Mouse (Mus musculus) embryonic facial prominence, embryonic 14.5 days (tissue): Measurements from ENCODE around the gene Vill. TPM values are rescaled to one million over a fixed set of nuclear protein-coding genes. Genes with fewer than 3 reads are reported as not detected.

Source experiments
- ATAC-seq: fragments of 200-750 bp; cut with Nextera tagmentation; 2 replicates; pipeline ENCODE4 v1.8.0; 2017; ENCODE audit warnings: low read depth, moderate number of reproducible peaks, moderate TSS enrichment
- DNase-seq: peaks from one replicate; pipeline ENCODE4 v3.0.0-alpha.2; 2015; ENCODE audit warnings: low spot score
- H3K27ac ChIP-seq: fragments of 300-500 bp; sonication (generic); replicated peaks from 2 replicates; pipeline ENCODE4 v1.5.1; 2014; ENCODE audit warnings: low read depth, mild to moderate bottlenecking, low read length, moderate library complexity
- H3K27me3 ChIP-seq: fragments of 300-500 bp; sonication (generic); replicated peaks from 2 replicates; pipeline ENCODE4 v1.6.1; 2014; ENCODE audit warnings: low read length; ENCODE audit not compliant: control insufficient read depth, insufficient read depth
- H3K36me3 ChIP-seq: fragments of 300-500 bp; sonication (generic); 2 replicates; pipeline ENCODE4 v1.6.1; 2014; ENCODE audit warnings: low read length, mixed read lengths; ENCODE audit not compliant: control insufficient read depth, insufficient read depth
- H3K4me1 ChIP-seq: fragments of 300-500 bp; sonication (generic); 2 replicates; pipeline ENCODE4 v1.6.1; 2014; ENCODE audit warnings: antibody characterized with exemption, low read length; ENCODE audit not compliant: control insufficient read depth, insufficient read depth
- H3K4me2 ChIP-seq: fragments of 300-500 bp; sonication (generic); 2 replicates; pipeline ENCODE4 v1.6.1; 2014; ENCODE audit warnings: low read depth, mild to moderate bottlenecking, low read length, moderate library complexity, mixed read lengths
- H3K4me3 ChIP-seq: fragments of 300-500 bp; sonication (generic); 2 replicates; pipeline ENCODE4 v1.5.1; 2014; ENCODE audit warnings: low read depth, mild to moderate bottlenecking, low read length
- H3K9ac ChIP-seq: fragments of 300-500 bp; sonication (generic); 2 replicates; pipeline ENCODE4 v1.6.1; 2014; ENCODE audit warnings: low read depth, mild to moderate bottlenecking, low read length, moderate library complexity, mixed read lengths
- H3K9me3 ChIP-seq: fragments of 300-500 bp; sonication (generic); 2 replicates; pipeline ENCODE4 v1.6.1; 2016; ENCODE audit warnings: low read length; ENCODE audit not compliant: control insufficient read depth
- WGBS: fragments of 180-500 bp; shearing (Covaris S2); extraction: QIAGEN DNeasy Blood & Tissue Kit; methylation state at CpG from one replicate; pipeline ENCODE4 v1.1.7; 2014; 5-methylcytosine and 5-hydroxymethylcytosine counted together
- microRNA-seq: library from miRNA; unstranded; fragments of <30 nt; microRNA quantifications from one replicate; pipeline ENCODE4, GENCODE M21; 2016; ENCODE audit warnings: borderline number of aligned reads
- polyA plus RNA-seq: library from polyadenylated mRNA; unstranded; fragments of >200 nt; fragmentation: Nextera tagmentation; extraction: Ambion mirVana; gene quantifications from 2 replicates; pipeline ENCODE4 v1.2.1, GENCODE M21; 2014

Gene Vill
- polyA plus RNA-seq, 1 experiment from 2014 or later, result 15.0 TPM

DNA sequence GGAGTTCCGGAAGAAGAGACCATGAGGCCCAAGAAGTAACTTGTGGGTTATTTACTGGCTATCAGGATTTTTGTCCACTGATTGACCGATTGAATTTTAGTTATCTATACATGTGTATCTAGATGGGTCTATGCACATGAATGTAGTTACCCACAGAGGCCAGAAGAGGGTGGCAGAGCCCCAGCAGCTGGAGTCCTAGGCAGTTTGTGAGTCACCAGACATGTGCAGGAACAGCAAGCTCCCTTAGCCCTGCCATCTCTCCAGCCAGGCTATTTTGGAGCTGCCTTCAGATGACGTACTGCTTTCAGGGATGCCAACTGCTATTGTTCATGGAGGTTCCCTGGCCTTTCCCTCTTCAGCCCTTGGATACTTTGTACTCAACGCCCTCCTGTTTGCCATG, 55.0 kb downstream of the Vill start:
- Histone ChIP-seq H3K4me3 (no peak overlapping the region), H3K36me3 (no peaks in the 10 kb centered on the region), H3K27me3 (no peaks in the 10 kb centered on the region), H3K4me2 (no peak overlapping the region), H3K9ac (no peak overlapping the region), H3K4me1 (peaks cover 12% of the 10 kb centered on the region), H3K27ac (no peak overlapping the region), H3K9me3 (no peaks in the 10 kb centered on the region)
- no peak for DNase-seq
- WGBS, result 88% methylated on average over 4 of the region's 4 CpGs
- ATAC-seq, result no peak

- H3K4me2 ChIP-seq, result no peak overlapping the region
- peak overlapping the region; percentile 48 for H3K27ac ChIP-seq
- DNase-seq (no peak), ATAC-seq (no peak)
- no peaks in the 10 kb centered on the region for H3K27me3 ChIP-seq
- H3K9me3 ChIP-seq, result no peaks in the 10 kb centered on the region
- peaks cover 12% of the 10 kb centered on the region for H3K4me1 ChIP-seq
- no peaks in the 10 kb centered on the region for H3K36me3 ChIP-seq
- H3K9ac ChIP-seq, result no peak overlapping the region
- no peak overlapping the region for H3K4me3 ChIP-seq
- WGBS, result 35% methylated on average over 12 of the region's 12 CpGs
These were observed 57.2 kb downstream of the Vill start for GRCm38 (mm10) chr9:119109685-119110353.

- 48% methylated on average over 3 of the region's 3 CpGs for WGBS
- Histone ChIP-seq H3K9me3 (no peaks in the 10 kb centered on the region), H3K4me3 (no peak overlapping the region), H3K36me3 (no peaks in the 10 kb centered on the region), H3K27ac (0 out of 2 replicates have a peak overlapping the region, but pooled peaks have one; percentile 1), H3K4me1 (peaks cover 12% of the 10 kb centered on the region), H3K27me3 (no peaks in the 10 kb centered on the region), H3K4me2 (no peak overlapping the region), H3K9ac (no peak overlapping the region)
- ATAC-seq, result peak; percentile 56; the same call in 1 of the 2 replicates
- DNase-seq, result no peak
These were observed 58.1 kb downstream of the Vill start for GRCm38 (mm10) chr9:119110640-119111039.

GRCm38 (mm10) chr9:119114911-119115310, 62.3 kb downstream of the Vill start:
- no peak overlapping the region for H3K4me3 ChIP-seq
- no peak overlapping the region for H3K27ac ChIP-seq
- H3K27me3 ChIP-seq, result no peaks in the 10 kb centered on the region
- no peak overlapping the region for H3K9ac ChIP-seq
- H3K4me2 ChIP-seq, result no peak overlapping the region
- ATAC-seq, result no peak
- no peaks in the 10 kb centered on the region for H3K36me3 ChIP-seq
- 82% methylated on average over 17 of the region's 17 CpGs for WGBS
- DNase-seq, result no peak
- peaks cover 3% of the 10 kb centered on the region for H3K4me1 ChIP-seq
- H3K9me3 ChIP-seq, result no peaks in the 10 kb centered on the region

GRCm38 (mm10) chr9:119119409-119120167, 67.0 kb downstream of the Vill start:
- WGBS, result 84% methylated on average over 19 of the region's 19 CpGs
- DNase-seq (no peak), ATAC-seq (no peak)
- H3K9me3 ChIP-seq, result no peaks in the 10 kb centered on the region
- H3K27me3 ChIP-seq, result no peaks in the 10 kb centered on the region
- no peak overlapping the region for H3K4me2 ChIP-seq
- no peak overlapping the region for H3K27ac ChIP-seq
- no peak overlapping the region for H3K9ac ChIP-seq
- no peaks in the 10 kb centered on the region for H3K4me1 ChIP-seq
- no peak overlapping the region for H3K4me3 ChIP-seq
- H3K36me3 ChIP-seq, result no peaks in the 10 kb centered on the region

- no peaks in the 10 kb centered on the region for H3K27me3 ChIP-seq
- no peak overlapping the region for H3K9ac ChIP-seq
- H3K4me3 ChIP-seq, result no peak overlapping the region
- no peak for ATAC-seq
- H3K4me1 ChIP-seq, result no peaks in the 10 kb centered on the region
- DNase-seq, result no peak
- no peaks in the 10 kb centered on the region for H3K9me3 ChIP-seq
- no peaks in the 10 kb centered on the region for H3K36me3 ChIP-seq
- WGBS, result 66% methylated on average over 3 of the region's 3 CpGs
- no peak overlapping the region for H3K4me2 ChIP-seq
- no peak overlapping the region for H3K27ac ChIP-seq
These were observed 67.6 kb downstream of the Vill start for GRCm38 (mm10) chr9:119120168-119120560.

Small RNA genes lying within 50 kb of the gene (microRNA-seq; reads per million reads assigned to microRNA genes)
- 11.9 reads per million, percentile 30 among the genes with 10 or more reads in this experiment for gene Mir26a-1

Other genes with a start within 250 kb of the Vill start
- 17.7 and 17.8 TPM in 2 replicates for gene Ctdspl, start 126.3 kb upstream of the Vill start, polyA plus RNA-seq
- gene Plcd1, start 40.7 kb downstream of the Vill start, polyA plus RNA-seq, result 43.5 and 45.2 TPM in 2 replicates
- 1.3 and 1.8 TPM in 2 replicates for gene Dlec1, start 49.7 kb downstream of the Vill start, polyA plus RNA-seq
- 1.9 and 2.6 TPM in 2 replicates for gene Acaa1b, start 104.3 kb downstream of the Vill start, polyA plus RNA-seq
- gene Gm47289, start 106.4 kb downstream of the Vill start, polyA plus RNA-seq, result not detected in 2 replicates
- not detected in 2 replicates for gene Slc22a13, start 156.3 kb downstream of the Vill start, polyA plus RNA-seq